Comparison of ENCODE assay signal across 8 mouse cellular contexts in genomic region chr1:134962821-134963220, GRCm38 (mm10). TPM values are rescaled to one million over a fixed set of nuclear protein-coding genes. Genes with fewer than 3 reads are reported as not detected.
DNase-seq lines count a peak whose midpoint lies in the region; ATAC-seq and TF ChIP-seq lines count a peak whose summit lies in the region.

No protein-coding gene starts in this region.

- no peaks in the 10 kb centered on the region for H3K9me3 ChIP-seq in kidney, embryonic 14.5 days (ENCODE audit: control insufficient read depth, low read length)
- H3K9me3 ChIP-seq in hindbrain, embryonic 11.5 days (ENCODE audit: control insufficient read depth, low read length): no peaks in the 10 kb centered on the region
- no peaks in the 10 kb centered on the region for H3K9me3 ChIP-seq in liver, embryonic 14.5 days (ENCODE audit: control insufficient read depth, low read length)

- H3K4me1 ChIP-seq in kidney, embryonic 14.5 days (ENCODE audit: control insufficient read depth, insufficient read depth, low read length): no peaks in the 10 kb centered on the region
- no peaks in the 10 kb centered on the region; the same call in 1 of the 2 replicates for H3K4me1 ChIP-seq in hindbrain, embryonic 11.5 days (replicated peaks; ENCODE audit: control insufficient read depth, insufficient read depth, low read length)
- H3K4me1 ChIP-seq in liver, embryonic 14.5 days (replicated peaks; ENCODE audit: control insufficient read depth in 2 of 2, insufficient read depth in 2 of 2, low read length in 1 of 2): peaks cover 7 to 15% of the 10 kb centered on the region in 2 experiments; a peak in 3 of 4 replicates
- H3K4me1 ChIP-seq in small intestine, adult 2 months (ENCODE audit: control insufficient read depth, insufficient read depth, insufficient read length, low read length): peaks cover 2% of the 10 kb centered on the region; the same call in 1 of the 2 replicates

- H3K9ac ChIP-seq in kidney, embryonic 14.5 days (ENCODE audit: low read depth, low read length): peak overlapping the region; percentile 66
- H3K9ac ChIP-seq in hindbrain, embryonic 11.5 days (ENCODE audit: low read depth, low read length): peak overlapping the region; percentile 58
- H3K9ac ChIP-seq in liver, embryonic 14.5 days (replicated peaks): peak overlapping the region; percentile 69

- no peaks in the 10 kb centered on the region for H3K27me3 ChIP-seq in kidney, embryonic 14.5 days (ENCODE audit: control insufficient read depth, insufficient read depth, low read length)
- H3K27me3 ChIP-seq in hindbrain, embryonic 11.5 days (ENCODE audit: control insufficient read depth, insufficient read depth, low read length): no peaks in the 10 kb centered on the region
- H3K27me3 ChIP-seq in liver, embryonic 14.5 days (ENCODE audit: control insufficient read depth, insufficient read depth, low read length): no peaks in the 10 kb centered on the region
- H3K27me3 ChIP-seq in small intestine, adult 2 months (ENCODE audit: control insufficient read depth, insufficient read depth, low read length): no peaks in the 10 kb centered on the region

- peak overlapping the region; percentile 62 for H3K4me3 ChIP-seq in kidney, embryonic 14.5 days (ENCODE audit: low read length)
- H3K4me3 ChIP-seq in hindbrain, embryonic 11.5 days (ENCODE audit: low read depth, low read length): peak overlapping the region; percentile 71
- peak overlapping the region; percentile 69 to 78 for H3K4me3 ChIP-seq in liver, embryonic 14.5 days (ENCODE audit: insufficient read depth in 1 of 2, low read depth in 2 of 2, low read length in 2 of 2)
- peak overlapping the region; percentile 94 for H3K4me3 ChIP-seq in small intestine, adult 2 months (ENCODE audit: low read depth, low read length)

- peak; percentile 41; the same call in 1 of the 2 replicates for ATAC-seq in kidney, embryonic 14.5 days (ENCODE audit: low FRiP score, low TSS enrichment)
- ATAC-seq in hindbrain, embryonic 11.5 days (ENCODE audit: low FRiP score): peak; percentile 57; the same call in 1 of the 2 replicates
- peak; percentile 74 for ATAC-seq in liver, embryonic 14.5 days (ENCODE audit: insufficient read depth)

- no peak for DNase-seq in kidney, adult 11 months
- peak; percentile 48 to 51 for DNase-seq in cerebellum, postnatal 14 days
- DNase-seq in hindbrain, embryonic 11.5 days (ENCODE audit: low spot score): no peak
- DNase-seq in liver, embryonic 14.5 days (ENCODE audit: low read depth in 3 of 3, low spot score in 3 of 3): peak in 2 of 3 experiments; percentile 25 to 43
- no peak for DNase-seq in right cerebral cortex, postnatal 14 days
- DNase-seq in right cerebral cortex, adult 2 months (ENCODE audit: low spot score in 2 of 2): no peak

- TF ChIP-seq EP300 in liver, embryonic 14.5 days (IDR thresholded peaks at IDR 0.05; ENCODE audit: low read depth): no peak

- peaks cover 3% of the 10 kb centered on the region; the same call in 1 of the 2 replicates for H3K36me3 ChIP-seq in kidney, embryonic 14.5 days (ENCODE audit: control insufficient read depth, insufficient read depth, low read length)
- H3K36me3 ChIP-seq in hindbrain, embryonic 11.5 days (ENCODE audit: control insufficient read depth, insufficient read depth, low read length): no peaks in the 10 kb centered on the region
- H3K36me3 ChIP-seq in liver, embryonic 14.5 days (replicated peaks; ENCODE audit: control insufficient read depth, insufficient read depth, low read depth): peaks cover 3% of the 10 kb centered on the region
- H3K36me3 ChIP-seq in small intestine, adult 2 months (ENCODE audit: control insufficient read depth, insufficient read depth, low read length): peaks cover 2% of the 10 kb centered on the region; the same call in 1 of the 2 replicates

- TF ChIP-seq POLR2A in small intestine, adult 2 months (IDR thresholded peaks at IDR 0.05; ENCODE audit: low read depth, low read length): no peak

- no peak overlapping the region for H3K27ac ChIP-seq in kidney, embryonic 14.5 days (ENCODE audit: low read depth, low read length)
- no peak overlapping the region for H3K27ac ChIP-seq in hindbrain, embryonic 11.5 days (ENCODE audit: low read depth, low read length)
- peak overlapping the region; percentile 27 for H3K27ac ChIP-seq in liver, embryonic 14.5 days
- H3K27ac ChIP-seq in small intestine, adult 2 months (ENCODE audit: insufficient read depth, low read depth, low read length): no peak overlapping the region

- peak; percentile 56 for TF ChIP-seq CTCF in liver, embryonic 14.5 days (IDR thresholded peaks at IDR 0.05; ENCODE audit: low read depth)
- TF ChIP-seq CTCF in small intestine, adult 2 months (IDR thresholded peaks at IDR 0.05; ENCODE audit: extremely low read depth, insufficient read length, insufficient replicate concordance, low read depth, low read length): peak; percentile 36; the same call in 1 of the 2 replicates

- WGBS in kidney, embryonic 14.5 days: 3% methylated on average over 11 of the region's 11 CpGs
- 6% methylated on average over 11 of the region's 11 CpGs for WGBS in hindbrain, embryonic 11.5 days
- 2% methylated on average over 11 of the region's 11 CpGs for WGBS in liver, embryonic 14.5 days (ENCODE audit: insufficient replicate concordance)
- under 1% methylated on average over 11 of the region's 11 CpGs for WGBS in small intestine, adult 2 months

- H3K4me2 ChIP-seq in kidney, embryonic 14.5 days (replicated peaks; ENCODE audit: low read depth, low read length): peak overlapping the region; percentile 66
- H3K4me2 ChIP-seq in hindbrain, embryonic 11.5 days (replicated peaks; ENCODE audit: low read depth, low read length): peak overlapping the region; percentile 65
- H3K4me2 ChIP-seq in liver, embryonic 14.5 days (ENCODE audit: low read depth): peak overlapping the region; percentile 89

RNA-seq across cellular contexts. Expression of gene Ube2t, which starts 0.5 kb away (rescaled TPM):
- 40.6 and 50.3 TPM in 2 replicates for polyA plus RNA-seq in kidney, embryonic 14.5 days (2014; fragmentation: Nextera tagmentation; extraction: Ambion mirVana)
- polyA plus RNA-seq in hindbrain, embryonic 11.5 days (2014; fragmentation: Nextera tagmentation; extraction: Ambion mirVana): 40.3 and 40.9 TPM in 2 replicates
- polyA plus RNA-seq in liver, embryonic 14.5 days (2012; rRNA removed): 16.3 and 22.2 TPM in 2 replicates
- 37.2 and 37.6 TPM in 2 replicates for polyA plus RNA-seq in liver, embryonic 14.5 days (2014; fragmentation: Nextera tagmentation; extraction: Ambion mirVana)
- polyA plus RNA-seq in small intestine, adult 2 months (2012; rRNA removed): 0.58 and 1.4 TPM in 2 replicates

RNA-seq across cellular contexts. Expression of gene Ppp1r12b, which starts 7.1 kb away (rescaled TPM):
- 4.8 and 7.6 TPM in 2 replicates for polyA plus RNA-seq in kidney, embryonic 14.5 days (2014; fragmentation: Nextera tagmentation; extraction: Ambion mirVana)
- polyA plus RNA-seq in hindbrain, embryonic 11.5 days (2014; fragmentation: Nextera tagmentation; extraction: Ambion mirVana): 6.8 and 10.8 TPM in 2 replicates
- polyA plus RNA-seq in liver, embryonic 14.5 days (2012; rRNA removed): 1.3 and 1.6 TPM in 2 replicates
- polyA plus RNA-seq in liver, embryonic 14.5 days (2014; fragmentation: Nextera tagmentation; extraction: Ambion mirVana): 1.7 TPM in 2 replicates
- 9.7 and 10.4 TPM in 2 replicates for polyA plus RNA-seq in small intestine, adult 2 months (2012; rRNA removed)

Comparison
In these comparisons a context has a peak if more than half of its experiments do, and no peak if none do; other contexts are left out.
1. DNase-seq: peak in cerebellum, postnatal 14 days (2 of 2) and liver, embryonic 14.5 days (2 of 3); none in kidney, adult 11 months (single experiment), hindbrain, embryonic 11.5 days (single experiment), right cerebral cortex, postnatal 14 days (single experiment) and right cerebral cortex, adult 2 months (0 of 2).
2. Peak in every context shown above with its lines, with median percentiles within 50 percentile points of each other: ATAC-seq, H3K4me2 ChIP-seq, H3K4me3 ChIP-seq and H3K9ac ChIP-seq.